Mouse (Mus musculus): Measurements from ENCODE around the gene Mast1.

DNA sequence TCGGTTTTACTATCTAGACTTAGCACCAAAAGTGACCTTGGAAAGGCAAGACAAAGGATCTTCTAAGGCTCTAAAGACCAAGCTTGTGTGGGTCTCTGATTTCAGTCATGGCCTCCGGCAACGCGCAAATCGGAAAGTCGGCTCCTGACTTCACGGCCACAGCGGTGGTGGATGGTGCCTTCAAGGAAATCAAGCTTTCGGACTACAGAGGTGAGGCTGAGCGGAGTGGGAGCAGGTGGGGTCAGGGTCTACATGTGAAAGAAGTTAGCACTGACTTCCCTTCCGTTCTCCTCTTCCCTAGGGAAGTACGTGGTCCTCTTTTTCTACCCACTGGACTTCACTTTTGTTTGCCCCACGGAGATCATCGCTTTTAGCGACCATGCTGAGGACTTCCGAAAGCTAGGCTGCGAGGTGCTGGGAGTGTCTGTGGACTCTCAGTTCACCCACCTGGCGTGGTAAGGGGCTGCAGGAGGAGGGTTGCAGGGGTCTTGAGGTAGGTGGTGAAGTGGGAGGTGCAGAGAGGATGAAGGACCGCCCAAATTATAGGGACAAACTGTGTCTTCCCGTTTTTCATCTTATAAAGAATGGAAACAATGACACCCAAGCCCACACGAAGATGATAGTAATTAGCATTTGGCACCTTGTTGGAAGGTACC is 33.1 kb upstream of the Mast1 start:
- TF ChIP-seq POLR2AphosphoS2 (IDR thresholded peaks at IDR 0.05; ENCODE audit: insufficient read length, low read depth) (no peak), TCF12 (IDR thresholded peaks at IDR 0.05; ENCODE audit: insufficient read depth, poor library complexity, severe bottlenecking) (no peak), MYOG (IDR thresholded peaks at IDR 0.05; ENCODE audit: control insufficient read depth in 1 of 3, insufficient read depth in 1 of 3, insufficient read length in 2 of 3, low read depth in 2 of 3) (no peak), POLR2A (IDR thresholded peaks at IDR 0.05; ENCODE audit: insufficient read length, low read depth) (no peak)
